13 mouse cellular contexts compared by ENCODE assay signal in the genomic region with DNA sequence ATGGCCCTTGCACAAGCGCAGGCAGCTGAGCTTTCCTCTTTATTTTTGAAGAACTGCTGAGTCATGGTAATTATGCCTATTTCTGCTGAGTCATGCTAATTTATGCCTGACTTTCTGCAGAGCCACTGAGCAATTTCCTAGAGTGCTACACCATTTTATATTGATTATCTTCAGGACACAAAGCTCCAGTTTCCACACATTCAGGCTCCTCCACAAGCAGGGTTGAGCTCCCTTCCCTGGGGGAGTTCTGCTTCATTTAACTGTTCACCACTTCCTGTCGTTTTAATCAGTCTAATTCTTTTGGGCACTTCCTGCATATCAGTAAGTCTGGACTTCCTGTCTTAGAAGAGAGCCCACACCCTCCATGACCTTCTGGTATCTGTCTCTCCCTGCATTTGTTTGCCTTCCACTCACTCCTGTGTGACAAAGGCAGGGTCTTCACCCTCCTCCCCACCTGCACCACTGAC. TPM values are rescaled to one million over a fixed set of nuclear protein-coding genes. Genes with fewer than 3 reads are reported as not detected.
A peak's percentile ranks its signal among the peaks of the same experiment; 100 is the strongest.
DNase-seq lines count a peak whose midpoint lies in the region; ATAC-seq and TF ChIP-seq lines count a peak whose summit lies in the region.
"Had no signal": no experiment of that assay in that cellular context is flagged by ENCODE, and none has a peak within 500 bp of the region (broad histone marks: within the 10 kb centered on the region; RNA-seq: fewer than 3 reads in every experiment).

No protein-coding gene starts in this region.

- no peak for TF ChIP-seq POLR2A in MEL (IDR thresholded peaks at IDR 0.05; ENCODE audit: control insufficient read depth in 1 of 2, insufficient read depth in 1 of 2, low read depth in 1 of 2, low read length in 2 of 2, poor library complexity in 1 of 2)

- H3K36me3 ChIP-seq in intestine, embryonic 15.5 days = no peaks in the 10 kb centered on the region
- no peaks in the 10 kb centered on the region for H3K36me3 ChIP-seq in intestine, embryonic 16.5 days (ENCODE audit: control insufficient read depth, insufficient read depth, low read length)
- peaks cover 0 to 19% of the 10 kb centered on the region in 2 experiments; a peak in 2 of 4 replicates for H3K36me3 ChIP-seq in MEL (ENCODE audit: control insufficient read depth in 1 of 2, insufficient read depth in 2 of 2, low read length in 2 of 2)
- H3K36me3 ChIP-seq in hindbrain, postnatal 0 days (ENCODE audit: insufficient read depth, low read length) = no peaks in the 10 kb centered on the region
- H3K36me3 ChIP-seq: forebrain, embryonic 10.5 days; hindbrain, embryonic 13.5 days; limb, embryonic 13.5 days had no signal

- no peaks in the 10 kb centered on the region for H3K79me2 ChIP-seq in MEL (ENCODE audit: control insufficient read depth, insufficient read depth, low read length, poor library complexity)

- 50% methylated on average over 2 of the region's 2 CpGs for WGBS in intestine, embryonic 15.5 days
- WGBS in intestine, embryonic 16.5 days = 55% methylated on average over 2 of the region's 2 CpGs
- 68% methylated on average over 2 of the region's 2 CpGs for WGBS in hindbrain, postnatal 0 days

- no peak for TF ChIP-seq CTCF in MEL (IDR thresholded peaks at IDR 0.05 in 2 of 3, conservative IDR thresholded peaks at IDR 0.05 in 1 of 3; ENCODE audit: control insufficient read depth in 1 of 3, insufficient read depth in 1 of 3, low read depth in 2 of 3, low read length in 3 of 3, poor library complexity in 1 of 3, severe bottlenecking in 1 of 3)
- TF ChIP-seq CTCF in hindbrain, postnatal 0 days (IDR thresholded peaks at IDR 0.05; ENCODE audit: low read depth) = no peak

- H3K27ac ChIP-seq in intestine, embryonic 15.5 days = no peak overlapping the region
- no peak overlapping the region for H3K27ac ChIP-seq in intestine, embryonic 16.5 days (ENCODE audit: low read length)
- H3K27ac ChIP-seq in MEL (ENCODE audit: control insufficient read depth, low read depth, low read length) = peak overlapping the region; percentile 15; the same call in 1 of the 2 replicates
- no peak overlapping the region for H3K27ac ChIP-seq in hindbrain, postnatal 0 days
- H3K27ac ChIP-seq: forebrain, embryonic 10.5 days; hindbrain, embryonic 13.5 days; limb, embryonic 13.5 days had no signal

- H3K27me3 ChIP-seq in intestine, embryonic 15.5 days (replicated peaks) = no peaks in the 10 kb centered on the region
- H3K27me3 ChIP-seq in intestine, embryonic 16.5 days (replicated peaks; ENCODE audit: control insufficient read depth, insufficient read depth, low read length) = no peaks in the 10 kb centered on the region
- H3K27me3 ChIP-seq in MEL (ENCODE audit: control insufficient read depth in 1 of 2, insufficient read depth in 2 of 2, low read length in 2 of 2) = no peaks in the 10 kb centered on the region
- no peaks in the 10 kb centered on the region for H3K27me3 ChIP-seq in hindbrain, postnatal 0 days (ENCODE audit: insufficient read depth, low read length)
- H3K27me3 ChIP-seq: hindbrain, embryonic 13.5 days; limb, embryonic 13.5 days had no signal

- peak; percentile 65 for DNase-seq in MEL (ENCODE audit: low read depth, low spot score)
- DNase-seq in embryo, embryonic 11 days = peak; percentile 31
- DNase-seq in frontal cortex, postnatal 10 days (ENCODE audit: low spot score in 2 of 2) = no peak
- DNase-seq in right cerebral cortex, postnatal 4 days = no peak
- DNase-seq in hindbrain, postnatal 0 days (ENCODE audit: low spot score) = no peak
- DNase-seq: adrenal gland, adult 8-10 months had no signal

- H3K9me3 ChIP-seq in intestine, embryonic 15.5 days = no peaks in the 10 kb centered on the region
- no peaks in the 10 kb centered on the region for H3K9me3 ChIP-seq in intestine, embryonic 16.5 days (ENCODE audit: control insufficient read depth, low read length)
- H3K9me3 ChIP-seq in MEL (replicated peaks; ENCODE audit: insufficient read depth, low read length) = no peaks in the 10 kb centered on the region
- H3K9me3 ChIP-seq in hindbrain, postnatal 0 days (ENCODE audit: low read length) = no peaks in the 10 kb centered on the region
- H3K9me3 ChIP-seq: forebrain, embryonic 10.5 days; hindbrain, embryonic 13.5 days; limb, embryonic 13.5 days had no signal

- peak; percentile 34; the same call in 1 of the 2 replicates for ATAC-seq in intestine, embryonic 15.5 days
- ATAC-seq in intestine, embryonic 16.5 days = no peak
- ATAC-seq in megakaryocyte-erythroid progenitor cell, adult 5-6 weeks (replicated peaks; ENCODE audit: low FRiP score, low TSS enrichment, poor library complexity, severe bottlenecking) = peak; percentile 38
- ATAC-seq in hindbrain, postnatal 0 days = no peak

- H3K9ac ChIP-seq in intestine, embryonic 15.5 days = no peak overlapping the region
- no peak overlapping the region for H3K9ac ChIP-seq in intestine, embryonic 16.5 days (ENCODE audit: low read depth, low read length)
- no peak overlapping the region for H3K9ac ChIP-seq in MEL (ENCODE audit: control insufficient read depth, low read depth, low read length, poor library complexity, severe bottlenecking)
- no peak overlapping the region for H3K9ac ChIP-seq in hindbrain, postnatal 0 days (replicated peaks; ENCODE audit: low read length)
- H3K9ac ChIP-seq: hindbrain, embryonic 13.5 days; limb, embryonic 13.5 days had no signal

- TF ChIP-seq RAD21 in MEL (IDR thresholded peaks at IDR 0.05; ENCODE audit: low read depth, low read length) = no peak

- H3K4me2 ChIP-seq in intestine, embryonic 15.5 days (replicated peaks) = no peak overlapping the region
- no peak overlapping the region for H3K4me2 ChIP-seq in intestine, embryonic 16.5 days (ENCODE audit: low read depth, low read length)
- no peak overlapping the region for H3K4me2 ChIP-seq in hindbrain, postnatal 0 days (ENCODE audit: low read depth, low read length)
- H3K4me2 ChIP-seq: hindbrain, embryonic 13.5 days; limb, embryonic 13.5 days had no signal

- H3K4me3 ChIP-seq in intestine, embryonic 15.5 days (replicated peaks) = no peak overlapping the region
- H3K4me3 ChIP-seq in intestine, embryonic 16.5 days (ENCODE audit: low read length) = no peak overlapping the region
- no peak overlapping the region for H3K4me3 ChIP-seq in MEL (ENCODE audit: control insufficient read depth in 1 of 2, insufficient read depth in 1 of 2, low read depth in 2 of 2, low read length in 2 of 2)
- H3K4me3 ChIP-seq in hindbrain, postnatal 0 days (ENCODE audit: low read length) = no peak overlapping the region
- H3K4me3 ChIP-seq: forebrain, embryonic 10.5 days; hindbrain, embryonic 13.5 days; limb, embryonic 13.5 days had no signal

- TF ChIP-seq EP300 in MEL (IDR thresholded peaks at IDR 0.05; ENCODE audit: low read depth in 1 of 2, low read length in 2 of 2) = peak; percentile 43 to 61; a peak in 3 of 4 replicates

- H3K4me1 ChIP-seq in intestine, embryonic 15.5 days (replicated peaks) = 0 out of 2 replicates have a peak, but pooled peaks cover 3% of the 10 kb centered on the region
- no peaks in the 10 kb centered on the region; the same call in 1 of the 2 replicates for H3K4me1 ChIP-seq in intestine, embryonic 16.5 days (ENCODE audit: control insufficient read depth, insufficient read depth, low read length)
- H3K4me1 ChIP-seq in MEL (ENCODE audit: control insufficient read depth in 1 of 2, insufficient read depth in 2 of 2, low read length in 2 of 2) = peaks cover 4 to 22% of the 10 kb centered on the region in 2 experiments
- H3K4me1 ChIP-seq in hindbrain, postnatal 0 days (ENCODE audit: insufficient read depth, low read length) = no peaks in the 10 kb centered on the region
- H3K4me1 ChIP-seq: hindbrain, embryonic 13.5 days had no signal

TF ChIP-seq in MEL, 35 proteins besides CTCF, POLR2A, EP300 and RAD21 (continues in another document):
- TF ChIP-seq ZKSCAN1 (IDR thresholded peaks at IDR 0.05; ENCODE audit: low read depth, low read length) (no peak), MAX (IDR thresholded peaks at IDR 0.05; ENCODE audit: low read length) (no peak), ZNF384 (IDR thresholded peaks at IDR 0.05; ENCODE audit: low read depth, low read length) (no peak), MYC (IDR thresholded peaks at IDR 0.05; ENCODE audit: low read depth, low read length) (no peak)

RNA-seq across cellular contexts. Expression of a gene that starts 4.0 kb away (rescaled TPM):
- polyA plus RNA-seq in intestine, embryonic 15.5 days (2015; fragmentation: Nextera tagmentation; extraction: Ambion mirVana) = not detected in 2 replicates
- polyA plus RNA-seq in intestine, embryonic 16.5 days (2015; fragmentation: Nextera tagmentation; extraction: Ambion mirVana) = not detected in 2 replicates
- 0.08 TPM in 1 of 2 replicates, not detected in the other for total RNA-seq in MEL (2012; rRNA removed)
- polyA plus RNA-seq in MEL (2012; ENCODE audit: insufficient read depth in 1 of 2, insufficient read length in 2 of 2, low read depth in 1 of 2, low replicate concordance in 2 of 2, missing spikeins in 1 of 2) = not detected
- total RNA-seq in megakaryocyte-erythroid progenitor cell, adult 5-6 weeks (2014; fragmentation: Nextera tagmentation) = not detected in 2 replicates
- total RNA-seq in megakaryocyte-erythroid progenitor cell, adult 5-6 weeks (2017) = not detected in 2 replicates
- total RNA-seq in hindbrain, postnatal 0 days (2014; rRNA removed) = not detected in 2 replicates
- polyA plus RNA-seq in hindbrain, postnatal 0 days (2015; fragmentation: Nextera tagmentation; extraction: Ambion mirVana) = not detected in 2 replicates
- total RNA-seq: adrenal gland, adult 8-10 months had no signal
- polyA plus RNA-seq: forebrain, embryonic 10.5 days; hindbrain, embryonic 13.5 days; limb, embryonic 13.5 days had no signal

RNA-seq across cellular contexts. Expression of a gene that starts 30.2 kb away (rescaled TPM):
- polyA plus RNA-seq in intestine, embryonic 15.5 days (2015; fragmentation: Nextera tagmentation; extraction: Ambion mirVana) = 0.53 and 0.59 TPM in 2 replicates
- polyA plus RNA-seq in intestine, embryonic 16.5 days (2015; fragmentation: Nextera tagmentation; extraction: Ambion mirVana) = 0.56 and 0.66 TPM in 2 replicates
- total RNA-seq in MEL (2012; rRNA removed) = 1.1 and 1.9 TPM in 2 replicates
- 1 to 10 TPM in 1 of 2 experiments, not detected in 1; 1.2 TPM for polyA plus RNA-seq in MEL (2012; ENCODE audit: insufficient read depth in 1 of 2, insufficient read length in 2 of 2, low read depth in 1 of 2, low replicate concordance in 2 of 2, missing spikeins in 1 of 2)
- total RNA-seq in megakaryocyte-erythroid progenitor cell, adult 5-6 weeks (2014; fragmentation: Nextera tagmentation) = 6.9 and 8.6 TPM in 2 replicates
- 3.6 and 5.7 TPM in 2 replicates for total RNA-seq in megakaryocyte-erythroid progenitor cell, adult 5-6 weeks (2017)
- total RNA-seq in hindbrain, postnatal 0 days (2014; rRNA removed) = 0.36 and 0.89 TPM in 2 replicates
- 0.45 and 0.46 TPM in 2 replicates for polyA plus RNA-seq in hindbrain, postnatal 0 days (2015; fragmentation: Nextera tagmentation; extraction: Ambion mirVana)
- total RNA-seq: neutrophil, adult 5-6 weeks had no signal

RNA-seq across cellular contexts. Expression of a gene that starts 39.7 kb away (rescaled TPM):
- polyA plus RNA-seq in intestine, embryonic 15.5 days (2015; fragmentation: Nextera tagmentation; extraction: Ambion mirVana) = 0.08 TPM in 1 of 2 replicates, not detected in the other
- 0.05 TPM in 1 of 2 replicates, not detected in the other for polyA plus RNA-seq in intestine, embryonic 16.5 days (2015; fragmentation: Nextera tagmentation; extraction: Ambion mirVana)
- total RNA-seq in MEL (2012; rRNA removed) = not detected in 2 replicates
- polyA plus RNA-seq in MEL (2012; ENCODE audit: insufficient read depth in 1 of 2, insufficient read length in 2 of 2, low read depth in 1 of 2, low replicate concordance in 2 of 2, missing spikeins in 1 of 2) = not detected
- not detected in 2 replicates for total RNA-seq in megakaryocyte-erythroid progenitor cell, adult 5-6 weeks (2014; fragmentation: Nextera tagmentation)
- not detected in 2 replicates for total RNA-seq in megakaryocyte-erythroid progenitor cell, adult 5-6 weeks (2017)
- not detected in 2 replicates for total RNA-seq in hindbrain, postnatal 0 days (2014; rRNA removed)
- polyA plus RNA-seq in hindbrain, postnatal 0 days (2015; fragmentation: Nextera tagmentation; extraction: Ambion mirVana) = not detected in 2 replicates
- total RNA-seq: adrenal gland, adult 8-10 months; neutrophil, adult 5-6 weeks had no signal
- polyA plus RNA-seq: forebrain, embryonic 10.5 days; hindbrain, embryonic 13.5 days; limb, embryonic 13.5 days had no signal

Comparison
In these comparisons a context has a peak if more than half of its experiments do, and no peak if none do; other contexts are left out.
1. ATAC-seq: peak in intestine, embryonic 15.5 days (single experiment) and megakaryocyte-erythroid progenitor cell, adult 5-6 weeks (single experiment); none in intestine, embryonic 16.5 days (single experiment) and hindbrain, postnatal 0 days (single experiment).
2. DNase-seq: peak in MEL (single experiment) and embryo, embryonic 11 days (single experiment); none in frontal cortex, postnatal 10 days (0 of 2), right cerebral cortex, postnatal 4 days (single experiment) and hindbrain, postnatal 0 days (single experiment).